In the genomic region with DNA sequence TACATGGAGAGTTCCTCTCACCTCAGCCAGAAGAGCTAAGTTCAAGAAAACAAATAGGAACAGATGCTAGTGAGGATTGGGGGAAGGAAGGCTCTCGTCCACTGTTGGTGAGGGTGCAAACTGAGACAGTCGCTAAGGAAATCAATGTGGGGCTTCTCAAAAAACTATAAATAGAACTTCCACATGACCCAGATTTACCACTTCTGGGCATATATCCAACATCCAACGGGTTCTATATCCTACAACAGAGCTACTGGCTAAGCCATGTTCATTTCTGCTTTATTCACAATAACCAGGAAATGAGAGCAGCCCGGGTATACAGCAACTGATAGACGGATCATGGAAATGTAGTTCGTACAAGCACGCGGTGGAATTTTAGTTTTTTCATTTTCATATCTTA, we compare ENCODE assay signal across 18 mouse cellular contexts.
A peak's percentile ranks its signal among the peaks of the same experiment; 100 is the strongest.
DNase-seq lines count a peak whose midpoint lies in the region; ATAC-seq and TF ChIP-seq lines count a peak whose summit lies in the region.
"Had no signal": no experiment of that assay in that cellular context is flagged by ENCODE, and none has a peak within 500 bp of the region (broad histone marks: within the 10 kb centered on the region; RNA-seq: fewer than 3 reads in every experiment).

No protein-coding gene starts in this region.

- H3K9ac ChIP-seq in hindbrain, postnatal 0 days (replicated peaks; ENCODE audit: low read length): no peak overlapping the region
- H3K9ac ChIP-seq in hindbrain, embryonic 16.5 days (ENCODE audit: low read depth, low read length): no peak overlapping the region
- H3K9ac ChIP-seq in midbrain, postnatal 0 days (replicated peaks; ENCODE audit: low read length, poor library complexity, severe bottlenecking): no peak overlapping the region
- no peak overlapping the region for H3K9ac ChIP-seq in midbrain, embryonic 16.5 days (ENCODE audit: low read depth, low read length)
- H3K9ac ChIP-seq: forebrain, embryonic 12.5 days; kidney, embryonic 15.5 days; liver, embryonic 14.5 days had no signal

- no peak for ATAC-seq in hindbrain, postnatal 0 days
- ATAC-seq in hindbrain, embryonic 16.5 days: no peak
- ATAC-seq in midbrain, postnatal 0 days (ENCODE audit: low FRiP score): no peak
- ATAC-seq in midbrain, embryonic 16.5 days: no peak
- peak; percentile 89 for ATAC-seq in megakaryocyte progenitor cell, adult 5-6 weeks (replicated peaks; ENCODE audit: poor library complexity)

- no peaks in the 10 kb centered on the region for H3K36me3 ChIP-seq in hindbrain, postnatal 0 days (ENCODE audit: insufficient read depth, low read length)
- no peaks in the 10 kb centered on the region for H3K36me3 ChIP-seq in hindbrain, embryonic 16.5 days (ENCODE audit: control insufficient read depth, insufficient read depth, low read length)
- no peaks in the 10 kb centered on the region for H3K36me3 ChIP-seq in midbrain, postnatal 0 days (ENCODE audit: insufficient read depth, low read length)
- H3K36me3 ChIP-seq in midbrain, embryonic 16.5 days (ENCODE audit: control insufficient read depth, insufficient read depth, low read length): no peaks in the 10 kb centered on the region
- H3K36me3 ChIP-seq: forebrain, embryonic 12.5 days; kidney, embryonic 15.5 days had no signal

- no peak overlapping the region for H3K4me3 ChIP-seq in hindbrain, postnatal 0 days (ENCODE audit: low read length)
- H3K4me3 ChIP-seq in hindbrain, embryonic 16.5 days (ENCODE audit: low read length): no peak overlapping the region
- no peak overlapping the region for H3K4me3 ChIP-seq in midbrain, postnatal 0 days (ENCODE audit: low read depth, low read length)
- H3K4me3 ChIP-seq in midbrain, embryonic 16.5 days (ENCODE audit: low read depth, low read length): no peak overlapping the region
- H3K4me3 ChIP-seq: forebrain, embryonic 12.5 days; kidney, embryonic 15.5 days; midbrain, embryonic 10.5 days; myocyte had no signal

- WGBS in hindbrain, postnatal 0 days: 61% methylated on average over 8 of the region's 8 CpGs
- 79% methylated on average over 8 of the region's 8 CpGs for WGBS in hindbrain, embryonic 16.5 days
- 76% methylated on average over 8 of the region's 8 CpGs for WGBS in midbrain, postnatal 0 days
- WGBS in midbrain, embryonic 16.5 days: 84% methylated on average over 8 of the region's 8 CpGs

- H3K4me2 ChIP-seq in hindbrain, postnatal 0 days (ENCODE audit: low read depth, low read length): no peak overlapping the region
- no peak overlapping the region for H3K4me2 ChIP-seq in hindbrain, embryonic 16.5 days (ENCODE audit: low read length)
- no peak overlapping the region for H3K4me2 ChIP-seq in midbrain, postnatal 0 days (ENCODE audit: low read depth, low read length, poor library complexity, severe bottlenecking)
- no peak overlapping the region for H3K4me2 ChIP-seq in midbrain, embryonic 16.5 days (ENCODE audit: low read length)
- H3K4me2 ChIP-seq: forebrain, embryonic 12.5 days; kidney, embryonic 15.5 days had no signal

- DNase-seq in cerebellum, postnatal 14 days: peak; percentile 37 to 66
- no peak for DNase-seq in cerebellum, postnatal 36 days
- peak; percentile 57 for DNase-seq in hindbrain, postnatal 0 days (ENCODE audit: low spot score)
- peak; percentile 54 for DNase-seq in midbrain, postnatal 0 days (ENCODE audit: low spot score)
- DNase-seq in adipocyte (ENCODE audit: low spot score): no peak
- DNase-seq: adrenal gland, postnatal 14 days; cerebellum, adult 18-20 months; gastrocnemius, postnatal 36 days; layer of hippocampus, adult 9-11 months; thymus, adult 2 months had no signal

- no peaks in the 10 kb centered on the region for H3K4me1 ChIP-seq in hindbrain, postnatal 0 days (ENCODE audit: insufficient read depth, low read length)
- no peaks in the 10 kb centered on the region for H3K4me1 ChIP-seq in hindbrain, embryonic 16.5 days (ENCODE audit: control insufficient read depth, insufficient read depth, low read depth, low read length)
- H3K4me1 ChIP-seq in midbrain, postnatal 0 days (ENCODE audit: insufficient read depth, low read length): no peaks in the 10 kb centered on the region
- H3K4me1 ChIP-seq in midbrain, embryonic 16.5 days (ENCODE audit: control insufficient read depth, insufficient read depth, low read length): no peaks in the 10 kb centered on the region
- H3K4me1 ChIP-seq: forebrain, embryonic 12.5 days; kidney, embryonic 15.5 days; midbrain, embryonic 10.5 days had no signal

- no peaks in the 10 kb centered on the region for H3K9me3 ChIP-seq in hindbrain, postnatal 0 days (ENCODE audit: low read length)
- H3K9me3 ChIP-seq in hindbrain, embryonic 16.5 days (ENCODE audit: control insufficient read depth, low read length): no peaks in the 10 kb centered on the region
- no peaks in the 10 kb centered on the region for H3K9me3 ChIP-seq in midbrain, postnatal 0 days (ENCODE audit: low read length)
- no peaks in the 10 kb centered on the region for H3K9me3 ChIP-seq in midbrain, embryonic 16.5 days (replicated peaks; ENCODE audit: control insufficient read depth, low read length, poor library complexity, severe bottlenecking)
- H3K9me3 ChIP-seq: forebrain, embryonic 12.5 days; kidney, embryonic 15.5 days; midbrain, embryonic 10.5 days had no signal

- no peaks in the 10 kb centered on the region for H3K27me3 ChIP-seq in hindbrain, postnatal 0 days (ENCODE audit: insufficient read depth, low read length)
- H3K27me3 ChIP-seq in hindbrain, embryonic 16.5 days (replicated peaks; ENCODE audit: control insufficient read depth, insufficient read depth, low read length): no peaks in the 10 kb centered on the region
- no peaks in the 10 kb centered on the region for H3K27me3 ChIP-seq in midbrain, postnatal 0 days (ENCODE audit: insufficient read depth, low read length)
- no peaks in the 10 kb centered on the region for H3K27me3 ChIP-seq in midbrain, embryonic 16.5 days (ENCODE audit: control insufficient read depth, insufficient read depth, low read depth, low read length)
- H3K27me3 ChIP-seq: forebrain, embryonic 12.5 days; kidney, embryonic 15.5 days had no signal

- H3K27ac ChIP-seq in hindbrain, postnatal 0 days: no peak overlapping the region
- H3K27ac ChIP-seq in hindbrain, embryonic 16.5 days (ENCODE audit: low read depth, low read length): no peak overlapping the region
- no peak overlapping the region for H3K27ac ChIP-seq in midbrain, postnatal 0 days (ENCODE audit: low read depth, low read length)
- H3K27ac ChIP-seq in midbrain, embryonic 16.5 days (ENCODE audit: low read length): no peak overlapping the region
- H3K27ac ChIP-seq: forebrain, embryonic 12.5 days; kidney, embryonic 15.5 days; liver, embryonic 14.5 days; midbrain, embryonic 10.5 days had no signal

- TF ChIP-seq CTCF in hindbrain, postnatal 0 days (IDR thresholded peaks at IDR 0.05; ENCODE audit: low read depth): no peak
- no peak for TF ChIP-seq CTCF in midbrain, postnatal 0 days (IDR thresholded peaks at IDR 0.05)

Comparison
In these comparisons a context has a peak if more than half of its experiments do, and no peak if none do; other contexts are left out.
1. DNase-seq: peak in cerebellum, postnatal 14 days (2 of 2), hindbrain, postnatal 0 days (single experiment) and midbrain, postnatal 0 days (single experiment); none in cerebellum, postnatal 36 days (0 of 2) and adipocyte (single experiment).